In the genomic region with DNA sequence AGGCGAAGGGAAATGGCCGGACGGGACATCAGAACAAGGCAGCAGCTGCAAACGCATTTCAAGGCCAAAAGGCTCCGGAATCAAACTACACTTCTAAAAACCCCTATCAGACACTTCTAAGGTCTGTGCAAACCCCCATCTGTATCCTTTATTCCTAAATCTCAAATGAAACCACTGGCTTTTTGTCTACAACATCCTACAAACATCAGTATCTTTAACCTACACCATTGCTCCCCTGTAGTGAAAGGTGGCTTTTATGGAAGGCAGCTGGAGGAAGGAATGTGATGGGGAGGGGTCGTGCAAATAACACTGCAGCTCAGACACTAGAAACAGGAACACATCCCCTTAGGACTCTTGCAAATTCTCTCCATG, we compare ENCODE assay signal across 8 mouse cellular contexts. TPM values are rescaled to one million over a fixed set of nuclear protein-coding genes. Genes with fewer than 3 reads are reported as not detected.
DNase-seq lines count a peak whose midpoint lies in the region; ATAC-seq and TF ChIP-seq lines count a peak whose summit lies in the region.

No protein-coding gene starts in this region.

- 9% methylated on average over 6 of the region's 6 CpGs for WGBS in intestine, embryonic 16.5 days

- peaks cover 54% of the 10 kb centered on the region for H3K79me2 ChIP-seq in myocyte (ENCODE audit: control insufficient read depth, insufficient read depth)

- no peaks in the 10 kb centered on the region for H3K36me3 ChIP-seq in intestine, embryonic 16.5 days (ENCODE audit: control insufficient read depth, insufficient read depth, low read length)
- H3K36me3 ChIP-seq in myocyte (ENCODE audit: control insufficient read depth, insufficient read depth) = no peaks in the 10 kb centered on the region

- peaks cover 26% of the 10 kb centered on the region for H3K4me1 ChIP-seq in intestine, embryonic 16.5 days (ENCODE audit: control insufficient read depth, insufficient read depth, low read length)

- peak overlapping the region; percentile 78 for H3K4me3 ChIP-seq in intestine, embryonic 16.5 days (ENCODE audit: low read length)
- peak overlapping the region; percentile 54 for H3K4me3 ChIP-seq in myocyte

- no peak for TF ChIP-seq POLR2A in myocyte (IDR thresholded peaks at IDR 0.05; ENCODE audit: insufficient read length, low read depth)

- no peak for ATAC-seq in CD4-positive, CD25-positive, alpha-beta regulatory T cell, adult 4 months
- no peak for ATAC-seq in intestine, embryonic 16.5 days

- peak overlapping the region; percentile 23 for H3K27ac ChIP-seq in intestine, embryonic 16.5 days (ENCODE audit: low read length)

- peak; percentile 14 for DNase-seq in CD4-positive, CD25-positive, alpha-beta regulatory T cell, adult 2 months (ENCODE audit: low read depth, low spot score)
- DNase-seq in retina, embryonic 14.5 days (ENCODE audit: low spot score) = peak; percentile 40
- no peak for DNase-seq in retina, postnatal 1 day
- DNase-seq in urinary bladder, adult 18-20 months (ENCODE audit: low spot score in 2 of 2) = no peak
- no peak for DNase-seq in urinary bladder, postnatal 36 days (ENCODE audit: low spot score in 2 of 2)

- H3K4me2 ChIP-seq in intestine, embryonic 16.5 days (ENCODE audit: low read depth, low read length) = peak overlapping the region; percentile 64
- peak overlapping the region; percentile 74 for H3K4me2 ChIP-seq in myocyte (ENCODE audit: low read depth)

- H3K9me3 ChIP-seq in intestine, embryonic 16.5 days (ENCODE audit: control insufficient read depth, low read length) = no peaks in the 10 kb centered on the region

- no peaks in the 10 kb centered on the region for H3K27me3 ChIP-seq in intestine, embryonic 16.5 days (replicated peaks; ENCODE audit: control insufficient read depth, insufficient read depth, low read length)
- no peaks in the 10 kb centered on the region for H3K27me3 ChIP-seq in myocyte (ENCODE audit: control insufficient read depth, insufficient read depth, insufficient read length)

- peak overlapping the region; percentile 54 for H3ac ChIP-seq in myocyte (ENCODE audit: control insufficient read depth, insufficient read length)

- H3K9ac ChIP-seq in intestine, embryonic 16.5 days (ENCODE audit: low read depth, low read length) = peak overlapping the region; percentile 83

TF ChIP-seq in myocyte, 11 proteins besides CTCF, POLR2A, EP300 and RAD21:
- TF ChIP-seq REST (IDR thresholded peaks at IDR 0.05; ENCODE audit: insufficient read depth, insufficient read length) (no peak), TCF3 (IDR thresholded peaks at IDR 0.05; ENCODE audit: insufficient read length, low read depth) (no peak), POLR2AphosphoS2 (IDR thresholded peaks at IDR 0.05; ENCODE audit: insufficient read length, low read depth) (no peak), TCF12 (IDR thresholded peaks at IDR 0.05; ENCODE audit: insufficient read depth, poor library complexity, severe bottlenecking) (no peak)

RNA-seq across cellular contexts. Expression of gene Mycbp2, which starts 1.1 kb away (rescaled TPM):
- 10 to 100 TPM; 99.0 to 99.5 TPM for polyA plus RNA-seq in CD4-positive, CD25-positive, alpha-beta regulatory T cell, adult 4 months (2017; shearing (Covaris generic))
- polyA plus RNA-seq in intestine, embryonic 16.5 days (2015; fragmentation: Nextera tagmentation; extraction: Ambion mirVana) = 12.9 TPM in 2 replicates
- polyA plus RNA-seq in myocyte (2012; fragmentation: generic; extraction: Trizol) = 7.7 TPM

Comparison
In these comparisons a context has a peak if more than half of its experiments do, and no peak if none do; other contexts are left out.
1. DNase-seq: peak in CD4-positive, CD25-positive, alpha-beta regulatory T cell, adult 2 months (single experiment) and retina, embryonic 14.5 days (single experiment); none in retina, postnatal 1 day (single experiment), urinary bladder, adult 18-20 months (0 of 2) and urinary bladder, postnatal 36 days (0 of 2).